Mouse (Mus musculus) forelimb bud, embryonic 11.5 days (tissue): ENCODE results near the gene Btbd6.

Experiments
- DNase-seq: peaks from one replicate; pipeline ENCODE4 v3.0.0-alpha.2; 2012; ENCODE audit warnings: low read depth, low spot score

Gene Btbd6

GRCm38 (mm10) chr12:112952926-112953565 is 23.2 kb upstream of the Btbd6 start:
- no peak for DNase-seq

- peak; percentile 63 for DNase-seq
Measured at GRCm38 (mm10) chr12:112955800-112956199, 20.5 kb upstream of the Btbd6 start.

GRCm38 (mm10) chr12:112958303-112958702 is 18.0 kb upstream of the Btbd6 start:
- no peak for DNase-seq

- DNase-seq, result no peak
Measured at GRCm38 (mm10) chr12:112959421-112959820, 16.9 kb upstream of the Btbd6 start.

- no peak for DNase-seq
Measured at GRCm38 (mm10) chr12:112961428-112961827, 14.9 kb upstream of the Btbd6 start.

GRCm38 (mm10) chr12:112961872-112962271 is 14.4 kb upstream of the Btbd6 start:
- DNase-seq, result no peak

GRCm38 (mm10) chr12:112965783-112966182 is 10.5 kb upstream of the Btbd6 start:
- no peak for DNase-seq

GRCm38 (mm10) chr12:112968943-112969342 is 7.3 kb upstream of the Btbd6 start:
- no peak for DNase-seq

- no peak for DNase-seq
Measured at GRCm38 (mm10) chr12:112969616-112970015, 6.7 kb upstream of the Btbd6 start.

GRCm38 (mm10) chr12:112974736-112975135 is 1.5 kb upstream of the Btbd6 start:
- no peak for DNase-seq

GRCm38 (mm10) chr12:112977156-112977555 is 874 bp downstream of the Btbd6 start:
- DNase-seq, result no peak

- DNase-seq, result no peak
Measured at GRCm38 (mm10) chr12:112982031-112982430, 5.7 kb downstream of the Btbd6 start.

- DNase-seq, result no peak
Measured at GRCm38 (mm10) chr12:112985346-112985745, 9.1 kb downstream of the Btbd6 start.

- DNase-seq, result no peak
Measured at GRCm38 (mm10) chr12:112987877-112988276, 11.6 kb downstream of the Btbd6 start.

- no peak for DNase-seq
Measured at GRCm38 (mm10) chr12:112990706-112991405, 14.6 kb downstream of the Btbd6 start.

GRCm38 (mm10) chr12:112991444-112991843 is 15.2 kb downstream of the Btbd6 start:
- DNase-seq, result no peak

- no peak for DNase-seq
Measured at GRCm38 (mm10) chr12:112994153-112994552, 17.9 kb downstream of the Btbd6 start.

- no peak for DNase-seq
Measured at GRCm38 (mm10) chr12:112999569-113000293, 23.4 kb downstream of the Btbd6 start.

GRCm38 (mm10) chr12:113000294-113001132 is 24.2 kb downstream of the Btbd6 start, which contains the start of gene Brf1:
TSS of gene Brf1 (minus strand) at chr12:113000704.
- peak; percentile 97 for DNase-seq

- DNase-seq, result no peak
Measured at GRCm38 (mm10) chr12:113001133-113001474, 24.8 kb downstream of the Btbd6 start.

- DNase-seq, result no peak
Measured at GRCm38 (mm10) chr12:113002667-113003066, 26.4 kb downstream of the Btbd6 start.

GRCm38 (mm10) chr12:113004011-113004410 is 27.7 kb downstream of the Btbd6 start:
- no peak for DNase-seq
